Mouse (Mus musculus): ENCODE data around the gene Nktr. TPM values are rescaled to one million over a fixed set of nuclear protein-coding genes. Genes with fewer than 3 reads are reported as not detected.

The Nktr gene
- 10 to 100 TPM; 67.6 to 73.5 TPM for total RNA-seq (2021)

DNA sequence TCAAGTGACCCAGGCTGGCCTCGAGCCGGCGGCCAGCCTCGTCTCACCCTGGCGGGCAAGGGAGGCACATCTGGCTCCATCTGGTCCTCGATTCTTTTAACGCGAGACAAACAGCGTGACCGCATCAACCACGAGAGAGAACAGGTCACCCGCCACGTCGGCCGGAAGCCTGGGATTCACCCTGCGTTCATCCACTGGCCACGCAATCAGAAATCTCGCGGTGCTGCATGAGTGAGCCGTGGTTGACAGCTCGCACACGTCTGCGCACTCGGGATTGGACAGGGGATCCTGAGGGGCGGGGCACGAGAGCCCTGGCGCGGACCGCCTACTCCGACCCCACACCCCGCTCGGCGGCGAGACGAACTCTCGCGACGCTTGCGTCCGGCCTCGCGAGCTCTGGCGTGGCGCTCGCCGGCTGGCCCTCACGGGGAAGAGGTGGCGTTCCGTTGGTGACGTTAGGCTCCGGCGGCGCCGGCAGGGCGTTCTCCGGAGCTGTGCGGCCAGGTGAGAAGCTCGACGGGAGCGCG, at the start of gene Nktr:
Nktr (plus strand) TSS at position 378 of the 527 bp plus-strand sequence.
- peak; percentile 98 for DNase-seq

DNA sequence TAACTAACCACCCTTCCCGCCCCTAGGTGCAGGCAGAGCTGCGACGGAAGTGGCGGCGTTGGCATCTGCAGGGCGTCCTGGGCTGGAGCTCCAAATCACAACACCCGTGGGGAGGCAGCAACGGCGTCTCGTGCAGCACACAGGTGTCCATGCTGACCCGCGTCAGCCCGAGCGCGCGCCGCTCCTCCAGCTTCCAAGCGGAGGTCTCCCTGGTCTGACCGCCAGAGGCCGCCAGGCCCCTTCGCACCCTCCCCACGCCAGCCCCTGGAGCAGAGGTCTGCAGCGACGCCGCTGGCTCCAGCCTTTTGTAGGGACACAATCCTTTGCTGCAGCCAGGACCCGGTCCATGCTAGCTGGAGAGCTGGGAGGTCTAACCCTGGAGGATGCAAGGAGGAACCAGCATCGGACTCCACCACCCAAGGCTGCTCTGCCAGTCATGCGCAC, 49.6 kb upstream of the Nktr start:
- peak; percentile 86 for DNase-seq

DNA sequence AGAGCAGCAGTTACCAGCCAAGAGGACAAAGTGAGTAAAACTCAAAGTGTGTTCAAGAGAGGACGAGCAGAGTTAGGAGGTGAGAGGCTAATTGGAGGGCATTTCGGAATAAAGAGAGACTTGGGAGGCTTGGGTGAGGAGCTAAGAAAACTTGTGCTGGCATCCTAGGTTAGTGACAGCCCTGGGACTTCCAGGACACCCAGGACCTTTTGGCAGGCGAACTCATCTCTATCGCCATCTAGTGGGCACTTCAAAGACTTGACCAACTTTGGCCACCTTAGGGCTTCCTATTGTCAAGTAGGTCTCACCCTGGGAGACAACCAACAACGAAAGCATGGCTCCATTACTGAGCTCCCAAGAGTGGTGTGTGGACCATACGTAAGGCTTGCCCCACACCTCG, 47.7 kb upstream of the Nktr start:
- DNase-seq, result peak; percentile 67

DNA sequence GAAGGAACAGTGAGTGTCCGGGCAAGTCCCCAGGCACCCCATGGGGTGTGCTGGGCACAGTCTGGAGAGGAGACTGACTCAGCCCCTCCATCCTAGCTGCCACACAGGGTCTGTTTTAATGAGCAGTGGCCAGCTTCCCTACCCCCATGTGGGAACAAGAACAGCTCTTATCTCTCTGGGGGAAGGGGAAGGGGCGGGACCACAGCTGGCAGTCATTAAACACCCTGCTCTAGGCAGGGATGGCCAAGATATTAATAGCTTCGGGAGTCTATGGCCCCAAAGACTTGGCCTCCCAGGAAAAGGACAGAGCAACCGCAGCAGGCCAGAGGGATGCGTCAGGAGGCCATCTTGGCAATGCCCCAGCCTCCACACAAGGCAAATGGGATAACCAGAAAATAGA, 46.7 kb upstream of the Nktr start:
- DNase-seq, result peak; percentile 68

DNA sequence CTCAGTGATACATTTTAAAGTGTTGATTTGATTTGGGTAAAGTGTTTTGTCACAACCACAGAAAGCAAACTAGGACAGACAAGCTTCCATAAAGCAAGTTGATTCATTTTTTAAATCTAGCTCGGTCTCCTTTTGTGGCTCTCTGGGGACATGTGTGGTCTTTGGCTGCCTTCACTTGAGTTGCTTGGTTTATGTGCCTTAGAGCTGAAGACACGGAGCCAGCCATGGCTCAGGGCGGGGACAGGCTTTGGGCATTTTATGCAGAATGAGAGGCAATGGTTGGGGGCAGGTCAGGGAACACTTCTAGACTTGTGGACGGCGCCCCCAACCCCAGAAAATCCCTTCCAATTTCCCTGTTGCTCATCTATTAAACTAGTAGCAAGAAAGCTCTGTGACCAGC, 45.3 kb upstream of the Nktr start:
- no peak for DNase-seq

DNA sequence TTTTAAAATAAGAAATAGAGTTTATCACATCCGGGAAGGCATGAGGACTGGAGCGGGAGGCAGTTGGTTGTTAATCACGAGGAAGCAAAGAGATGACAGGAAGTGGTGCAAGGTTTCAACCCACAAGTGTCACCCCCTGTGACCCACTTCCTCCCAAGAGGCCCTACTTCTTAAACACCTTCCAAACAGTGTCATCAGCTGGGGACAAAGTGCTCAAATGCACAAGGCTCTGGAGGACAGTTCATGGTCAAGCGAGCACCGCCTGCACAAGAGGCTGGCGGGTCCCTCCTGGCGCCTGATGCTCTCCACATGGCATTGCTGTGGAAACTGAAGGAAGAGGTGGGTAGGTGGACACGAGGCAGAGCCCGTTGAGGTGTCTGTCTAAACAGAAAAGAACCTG, 44.0 kb upstream of the Nktr start:
- DNase-seq, result no peak

DNA sequence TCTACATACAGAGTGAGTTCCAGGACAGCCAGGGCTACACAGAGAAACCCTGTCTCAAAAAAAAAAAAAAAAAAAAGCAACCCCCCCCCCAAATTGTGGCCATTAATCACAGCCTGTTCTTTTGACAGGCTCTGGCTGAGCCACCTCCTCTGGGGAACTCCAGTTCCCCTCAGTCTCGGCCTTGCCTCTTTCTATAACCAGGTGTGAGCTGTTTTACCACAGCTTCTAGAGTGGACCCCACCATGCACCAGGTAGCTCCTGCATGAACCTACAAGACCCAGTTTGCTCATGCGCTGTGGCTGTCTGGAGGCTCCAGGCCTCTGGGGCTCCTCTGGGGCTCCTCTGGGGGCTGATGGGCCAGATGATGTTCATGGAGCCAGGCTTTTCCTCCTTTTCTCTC, 43.4 kb upstream of the Nktr start:
- DNase-seq, result no peak

DNA sequence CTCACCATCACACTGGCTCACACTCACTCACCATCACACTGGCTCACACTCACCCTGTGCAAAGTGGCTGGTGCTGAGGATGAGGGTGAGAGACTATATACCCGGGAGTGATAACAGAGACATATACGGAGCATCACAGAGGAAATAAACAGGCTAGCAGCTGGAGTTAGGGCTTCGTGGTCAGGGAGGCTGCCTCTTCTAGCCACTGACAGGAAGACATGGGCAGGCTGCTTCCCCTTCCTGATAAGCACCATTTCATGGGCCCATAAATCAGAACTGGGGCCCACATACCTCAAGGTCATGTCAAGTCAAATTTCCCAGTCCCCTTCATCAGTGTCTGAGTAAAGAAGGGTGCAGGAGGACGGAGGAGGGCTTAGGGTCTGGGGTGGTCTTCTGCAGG, 41.9 kb upstream of the Nktr start:
- no peak for DNase-seq

DNA sequence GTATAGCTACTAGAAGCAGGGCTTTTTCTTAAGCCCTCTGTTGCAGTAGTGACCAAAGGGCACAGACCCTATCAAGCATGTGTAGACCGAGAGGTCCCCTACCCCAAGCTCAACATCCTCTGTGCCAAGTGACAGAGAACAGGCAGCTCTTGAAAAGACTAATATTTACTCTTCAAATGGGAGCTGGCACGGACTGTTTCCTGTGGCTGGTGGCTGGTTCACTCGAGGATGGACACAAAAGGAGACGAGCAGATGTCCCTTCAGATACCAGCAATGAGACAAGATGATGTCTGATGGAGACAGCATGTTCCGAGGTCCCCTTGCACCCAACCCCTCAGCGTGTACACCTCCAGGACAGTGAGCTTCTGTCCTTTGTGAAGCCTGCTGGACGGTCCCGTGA, 41.5 kb upstream of the Nktr start:
- DNase-seq, result no peak

DNA sequence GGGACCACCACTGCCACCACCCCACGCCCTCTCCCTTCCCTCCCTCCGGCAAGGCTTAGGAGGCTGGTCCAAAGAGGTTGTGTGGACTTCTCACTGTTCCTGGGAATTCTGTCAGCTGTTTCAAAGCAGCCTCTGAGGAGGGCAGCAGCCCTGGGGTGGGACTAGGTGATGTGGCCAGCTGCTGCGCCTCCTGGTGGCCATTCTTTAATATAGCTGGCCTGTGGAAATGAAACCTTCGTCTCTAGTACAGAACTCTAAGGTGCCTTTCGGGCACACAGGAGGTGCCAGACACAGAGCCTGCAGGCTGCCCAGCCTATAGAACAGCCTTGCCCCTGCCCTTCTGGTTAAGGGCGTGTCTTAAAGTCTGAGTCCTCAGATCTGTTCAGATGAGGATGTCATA, 39.4 kb upstream of the Nktr start:
- peak; percentile 73 for DNase-seq

DNA sequence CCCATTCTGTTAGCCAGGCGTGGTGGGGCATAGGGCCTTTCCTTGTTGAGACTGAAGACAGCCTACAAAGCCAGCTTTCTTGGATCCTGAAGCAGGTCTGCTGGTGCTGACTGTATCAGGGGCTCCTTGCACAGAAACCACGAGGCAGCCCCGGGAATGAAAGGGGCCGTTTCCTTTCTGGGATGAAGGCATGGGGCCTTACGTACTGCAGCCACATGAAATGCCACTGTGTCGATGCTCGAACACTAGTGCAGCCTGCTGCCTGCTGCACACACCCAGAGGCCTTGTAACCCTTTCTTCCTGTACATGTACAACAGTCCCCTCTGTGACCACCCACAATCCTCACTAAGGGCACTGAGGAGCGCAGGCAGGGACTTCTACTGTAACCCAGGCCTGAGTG, 37.8 kb upstream of the Nktr start:
- DNase-seq, result no peak

DNA sequence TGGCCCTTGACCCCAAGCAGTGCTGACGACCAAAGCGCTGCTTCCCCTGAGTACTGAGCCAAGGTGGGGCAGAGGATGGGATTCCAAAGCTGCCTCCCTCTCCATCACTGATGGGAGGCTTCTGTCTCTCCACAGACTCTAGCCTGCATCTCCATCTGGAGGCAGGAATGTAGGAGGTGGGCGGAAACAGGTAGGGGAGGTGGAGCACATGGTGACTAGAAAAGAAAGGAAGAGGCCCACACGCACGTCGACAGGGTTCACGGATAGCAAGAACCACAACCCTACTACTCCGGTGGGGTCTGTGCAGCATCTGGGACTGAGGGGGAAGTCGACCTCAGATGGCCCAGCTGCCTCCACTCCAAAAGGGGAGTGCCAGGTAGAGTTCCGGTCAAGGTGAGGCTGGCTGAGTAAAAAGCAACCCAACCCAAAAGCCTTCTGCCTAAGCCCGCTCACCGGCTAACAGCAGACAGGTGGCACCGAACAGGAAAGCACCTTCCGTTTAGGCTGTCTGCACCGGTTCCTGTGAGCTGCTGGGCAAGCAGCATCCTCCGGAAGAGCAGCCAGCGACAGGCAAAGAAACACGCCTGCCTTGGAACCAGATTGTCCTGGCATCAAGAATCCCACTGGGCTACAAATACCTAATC, 36.8 kb upstream of the Nktr start:
- DNase-seq, result no peak

DNA sequence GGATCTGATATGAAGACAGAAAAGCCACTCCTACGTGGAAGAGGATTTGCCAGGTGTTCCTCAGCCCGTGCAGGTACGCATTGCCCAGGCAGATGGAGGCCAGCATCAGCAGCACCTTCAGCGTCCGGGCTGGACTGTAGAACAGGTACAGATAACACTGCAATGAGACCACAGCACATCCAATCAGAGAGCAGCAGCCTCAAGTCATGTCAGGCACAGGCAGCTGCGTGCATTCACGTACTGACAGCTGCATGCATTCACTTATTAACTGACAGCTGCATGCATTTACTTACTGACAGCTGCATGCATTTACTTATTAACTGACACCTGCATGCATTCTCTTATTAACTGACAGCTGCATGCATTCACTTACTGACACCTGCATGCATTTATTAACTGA, 34.3 kb upstream of the Nktr start:
- DNase-seq, result no peak

DNA sequence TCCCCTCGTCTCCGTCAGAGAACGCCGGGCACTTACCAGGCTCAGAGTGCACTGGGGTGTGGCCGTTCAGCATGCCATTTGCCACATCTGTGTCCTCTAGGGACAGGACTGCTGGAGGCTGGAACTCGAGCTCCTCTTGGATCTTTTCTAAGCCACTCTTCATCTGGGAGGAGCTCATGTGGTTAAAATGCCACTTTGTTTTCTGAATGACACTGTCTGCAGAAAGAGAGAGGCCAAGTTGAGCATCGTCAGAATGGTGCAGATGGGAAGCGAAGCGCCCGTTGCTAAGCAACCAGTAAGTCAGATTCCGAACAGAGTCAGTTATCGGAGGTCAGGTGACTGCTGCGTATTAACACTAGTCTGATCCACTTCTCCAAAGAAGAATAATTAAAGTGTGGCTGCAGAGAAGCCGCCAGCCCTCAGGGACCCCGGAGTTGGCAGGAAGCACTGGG, 28.7 kb upstream of the Nktr start:
- DNase-seq, result no peak

DNA sequence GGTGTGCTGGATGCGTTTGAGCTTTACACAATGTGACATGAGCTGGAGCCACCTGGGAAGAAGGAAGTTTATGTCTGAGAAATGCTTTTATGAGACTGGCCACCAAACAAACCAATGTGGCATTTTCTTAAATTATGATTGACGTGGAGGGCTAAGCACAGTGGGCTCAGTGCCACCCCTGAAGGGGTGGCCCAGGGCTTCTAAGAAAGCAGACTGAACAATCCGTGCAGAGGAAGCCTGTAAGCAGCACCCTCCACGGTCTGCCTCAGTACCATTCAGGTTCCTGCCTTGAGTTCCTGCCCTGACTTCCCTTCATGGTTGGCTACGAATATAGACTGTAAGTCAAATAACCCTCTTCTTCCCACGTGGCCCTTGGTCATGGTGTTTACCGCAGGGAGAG, 28.2 kb upstream of the Nktr start:
- DNase-seq, result no peak

DNA sequence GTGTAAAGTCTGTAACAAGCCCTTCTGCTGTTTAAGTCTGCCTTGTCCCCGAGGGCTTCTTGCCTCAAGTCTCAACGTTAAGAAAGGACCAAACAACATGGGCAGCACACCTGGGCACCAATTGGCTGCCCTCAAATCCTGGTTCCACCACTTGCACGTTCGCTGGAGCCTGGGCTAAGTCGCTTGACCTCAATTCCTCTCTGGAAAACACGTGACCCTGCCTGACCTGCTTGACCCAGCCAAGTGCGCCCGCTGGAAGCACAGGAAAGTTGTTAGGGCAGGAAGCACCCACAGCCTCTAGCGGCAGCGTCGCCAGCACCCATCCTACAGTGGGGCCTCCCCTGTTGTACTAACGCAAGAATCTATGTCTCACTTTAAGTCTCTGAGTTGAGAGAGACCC, 24.2 kb upstream of the Nktr start:
- DNase-seq, result no peak

DNA sequence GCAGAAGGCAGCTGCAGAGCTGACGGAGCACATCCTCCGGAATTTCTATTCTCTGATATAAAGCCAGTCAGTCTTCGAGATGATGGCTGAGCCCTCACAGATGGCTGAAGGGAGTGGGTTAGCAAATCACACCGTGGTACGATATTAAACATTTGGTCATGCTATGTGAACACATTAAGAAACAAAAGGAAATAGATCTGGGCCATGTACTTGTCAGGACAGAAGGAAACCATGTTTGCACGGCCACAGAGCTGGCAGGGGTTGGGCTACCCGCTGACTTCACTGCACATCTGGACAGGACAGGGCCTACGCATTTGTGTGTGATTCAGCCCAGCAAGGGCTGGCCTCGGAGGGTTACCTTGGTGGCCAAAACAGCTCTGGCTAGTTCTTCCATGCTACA, 22.3 kb upstream of the Nktr start:
- DNase-seq, result no peak

DNA sequence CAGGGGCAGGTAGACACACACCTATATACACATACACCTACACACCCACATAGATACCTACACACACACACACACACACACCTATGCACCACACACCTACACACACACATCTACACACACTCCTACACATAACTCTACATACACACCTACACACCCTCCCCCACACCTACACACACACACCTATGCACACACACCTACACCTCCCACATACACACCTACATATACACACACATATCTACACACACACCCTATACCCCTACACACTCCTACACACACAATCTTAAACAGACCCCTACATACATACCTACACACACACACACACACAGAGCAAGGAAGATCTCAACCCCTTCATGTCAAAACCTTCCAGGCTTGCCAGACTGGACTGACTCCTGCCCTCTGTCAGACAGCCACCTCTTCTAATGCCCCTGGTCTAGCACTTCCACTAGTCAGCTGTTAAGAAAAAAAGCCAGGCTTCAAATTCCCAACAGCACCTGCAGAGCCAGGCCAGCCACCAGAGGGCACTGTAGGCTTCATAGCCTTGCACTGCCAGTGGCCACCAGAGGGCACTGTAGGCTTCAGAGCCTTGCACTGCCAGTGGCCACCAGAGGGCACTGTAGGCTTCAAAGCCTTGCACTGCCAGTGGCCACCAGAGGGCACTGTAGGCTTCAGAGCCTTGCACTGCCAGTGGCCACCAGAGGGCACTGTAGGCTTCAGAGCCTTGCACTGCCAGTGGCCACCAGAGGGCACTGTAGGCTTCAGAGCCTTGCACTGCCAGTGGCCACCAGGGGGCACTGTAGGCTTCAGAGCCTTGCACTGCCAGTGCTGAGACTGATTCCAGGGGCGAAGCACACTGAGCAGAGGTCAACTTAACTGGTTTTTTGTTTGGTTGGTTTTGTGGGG, 21.6 kb upstream of the Nktr start:
- peak; percentile 83 for DNase-seq

DNA sequence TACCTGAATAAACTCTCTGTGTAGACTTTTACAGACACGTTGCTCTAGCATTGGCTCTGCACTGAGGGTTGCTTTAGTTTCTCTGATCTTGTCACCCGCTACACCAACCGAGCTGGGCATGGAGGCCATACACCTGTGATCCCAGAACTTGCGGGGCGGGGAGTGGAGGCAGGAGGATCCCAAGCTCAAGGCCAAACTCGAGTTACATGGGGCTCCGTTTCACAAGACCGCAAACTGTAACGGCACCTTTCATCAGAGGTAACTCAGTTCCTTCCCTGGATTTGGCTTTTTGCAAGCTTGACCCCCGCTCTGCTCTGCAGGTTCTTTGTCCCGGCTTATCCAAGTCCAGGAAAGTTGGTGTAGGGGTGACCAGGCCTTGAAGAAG, 14.7 kb upstream of the Nktr start:
- DNase-seq, result no peak

DNA sequence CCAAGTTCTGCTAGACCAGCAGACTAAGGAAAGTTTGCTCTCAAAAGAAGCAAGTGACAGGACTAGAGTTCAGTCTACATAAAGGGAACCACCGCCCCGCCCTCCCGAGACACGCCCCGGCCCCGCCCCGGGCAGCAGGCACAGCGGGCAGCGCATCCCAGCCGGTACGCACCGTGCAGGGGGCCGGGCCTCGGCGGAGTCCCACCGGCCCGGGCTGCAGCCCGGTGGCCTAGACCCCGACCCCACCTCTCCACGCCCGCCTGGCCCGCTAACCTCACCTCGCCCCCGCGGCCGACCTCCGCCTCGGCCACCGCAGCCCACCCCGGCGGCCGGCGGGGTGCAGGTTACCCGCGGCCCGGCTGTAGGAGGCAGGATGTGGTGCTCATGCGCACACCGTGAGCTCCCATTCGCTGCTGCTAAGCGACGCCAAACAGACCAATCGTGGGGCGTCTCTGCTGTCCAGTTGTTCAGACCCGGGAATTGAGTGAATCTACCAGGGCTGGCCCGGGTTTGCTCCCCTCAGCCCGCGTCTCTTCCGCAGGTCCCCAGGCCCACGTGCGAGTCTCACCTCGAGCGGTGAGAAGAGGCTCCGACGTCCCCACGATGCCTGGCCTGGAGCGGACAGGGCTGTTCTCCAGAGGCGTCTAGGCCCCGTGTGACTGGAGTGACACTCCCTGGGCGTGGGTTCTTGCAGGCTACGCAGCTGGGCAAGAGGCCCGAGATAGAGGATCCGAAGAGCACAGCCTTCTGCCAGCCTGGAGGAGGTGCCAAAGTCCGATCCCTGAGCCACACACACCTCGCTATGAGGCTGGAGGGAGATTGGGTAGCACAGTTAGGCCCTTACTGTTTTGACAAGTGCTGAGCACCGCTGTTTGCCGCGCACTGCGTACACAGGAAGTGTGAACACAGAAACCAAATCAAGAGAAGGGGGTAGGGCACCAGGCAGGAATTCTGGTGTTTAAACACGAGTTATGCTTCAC, 14.0 kb upstream of the Nktr start, which contains the start of gene Sec22c:
Sec22c (minus strand) TSS at position 845 of the 980 bp plus-strand sequence.
- peak; percentile 89 for DNase-seq

DNA sequence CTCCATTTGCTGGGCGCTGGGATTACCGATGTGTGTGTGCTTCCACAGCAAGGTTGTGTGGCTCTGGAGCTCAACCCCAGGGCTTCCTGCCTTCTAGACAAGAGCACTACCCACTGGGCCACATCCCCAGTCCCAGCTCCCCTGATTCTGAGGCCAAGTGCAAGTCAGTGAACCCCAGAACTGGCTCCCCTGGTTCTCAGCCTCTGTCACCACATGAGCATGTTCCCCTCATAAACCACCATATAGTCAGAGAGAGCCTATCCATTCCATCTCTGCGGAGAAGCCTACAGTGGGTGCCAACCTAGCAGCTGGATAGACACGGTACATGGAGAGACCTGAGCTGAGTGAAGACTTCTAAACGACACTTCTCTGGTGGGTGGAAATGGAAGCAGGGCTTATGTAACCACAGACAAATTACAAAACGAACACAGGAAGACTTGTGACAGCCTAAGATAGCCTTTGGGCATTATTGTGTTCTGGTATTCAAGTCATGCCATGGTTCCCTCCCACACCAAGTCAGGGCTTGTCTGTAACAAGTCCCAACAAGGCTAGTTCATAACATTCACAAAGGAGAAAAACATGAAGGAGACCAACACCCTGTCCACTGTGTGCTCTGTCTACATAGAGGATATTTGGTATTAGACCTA, 12.8 kb upstream of the Nktr start:
- DNase-seq, result no peak

DNA sequence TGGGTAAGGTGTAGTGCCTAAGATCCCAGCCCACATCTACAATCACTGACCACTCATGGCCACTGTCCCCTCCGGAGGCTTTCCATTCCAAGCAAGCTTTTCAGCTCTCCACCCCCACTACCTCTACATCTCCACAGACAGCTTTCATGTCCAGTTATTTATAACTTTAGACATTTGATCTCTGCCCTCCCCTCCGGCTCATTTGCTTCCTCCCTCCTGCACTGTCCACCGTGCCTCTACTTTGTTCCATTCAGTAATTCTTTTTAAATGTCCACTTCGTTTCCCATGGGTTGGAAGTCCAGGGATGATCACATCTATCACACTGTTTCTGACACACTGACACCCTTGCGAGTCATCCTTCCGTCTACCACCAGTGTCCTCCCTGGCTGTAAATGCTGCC, 11.2 kb upstream of the Nktr start:
- DNase-seq, result no peak
